Mouse (Mus musculus) testis, adult 2 months (tissue): ENCODE results near the gene Reln.

Experiments used
- CTCF ChIP-seq: fragments of 200-500 bp; IDR thresholded peaks from 2 replicates; pipeline ENCODE4 v1.5.1; 2012; ENCODE audit warnings: low read depth, mild to moderate bottlenecking, inconsistent platforms, low read length, moderate library complexity; ENCODE audit not compliant: control insufficient read depth, insufficient read depth, insufficient replicate concordance
- POLR2A ChIP-seq: fragments of 200-500 bp; IDR thresholded peaks from 2 replicates; pipeline ENCODE4 v1.6.1; 2012; ENCODE audit warnings: low read depth, mild to moderate bottlenecking, inconsistent platforms, low read length, moderate library complexity; ENCODE audit not compliant: control insufficient read depth

- TF ChIP-seq CTCF (no peak), POLR2A (no peak)
Measured at GRCm38 (mm10) chr5:21957061-21957460, 387.4 kb downstream of the Reln start.
